Mouse (Mus musculus): ENCODE data around the gene Aprt. TPM values are rescaled to one million over a fixed set of nuclear protein-coding genes. Genes with fewer than 3 reads are reported as not detected.

Aprt gene
- 31.6 TPM for polyA plus RNA-seq (2014; fragmentation: Illumina TruSeq; extraction: RNeasy Lipid Tissue Mini Kit (QIAGEN cat#74804); ENCODE audit: low read depth, low replicate concordance)

GRCm38 (mm10) chr8:122576648-122577022 lies at the start of gene Aprt:
TSS of gene Aprt (minus strand) at chr8:122576909.

GRCm38 (mm10) chr8:122622727-122623126 lies 46.0 kb upstream of the Aprt start, which contains the start of gene Pabpn1l:
TSS of gene Pabpn1l (minus strand) at chr8:122622739.

GRCm38 (mm10) chr8:122611295-122612133 lies 34.8 kb upstream of the Aprt start, which contains the start of the genes Galns and Trappc2l:
TSS of gene Galns (minus strand) at chr8:122611463.
TSS of gene Trappc2l (plus strand) at chr8:122611640.

GRCm38 (mm10) chr8:122567361-122568108 lies 9.2 kb downstream of the Aprt start, which contains the start of gene Cdt1:
TSS of gene Cdt1 (plus strand) at chr8:122568015.

GRCm38 (mm10) chr8:122551265-122552051 lies 25.3 kb downstream of the Aprt start, which contains the start of gene Piezo1:
TSS of gene Piezo1 (minus strand) at chr8:122551329.

Other genes starting within 250 kb of the Aprt start
- gene Trhr2, start 216.2 kb downstream of the Aprt start, polyA plus RNA-seq (2014; fragmentation: Illumina TruSeq; extraction: RNeasy Lipid Tissue Mini Kit (QIAGEN cat#74804); ENCODE audit: low read depth, low replicate concordance) = not detected
- 28.3 TPM for gene Zc3h18, start 200.3 kb downstream of the Aprt start, polyA plus RNA-seq (2014; fragmentation: Illumina TruSeq; extraction: RNeasy Lipid Tissue Mini Kit (QIAGEN cat#74804); ENCODE audit: low read depth, low replicate concordance)
- not detected for gene Il17c, start 154.9 kb downstream of the Aprt start, polyA plus RNA-seq (2014; fragmentation: Illumina TruSeq; extraction: RNeasy Lipid Tissue Mini Kit (QIAGEN cat#74804); ENCODE audit: low read depth, low replicate concordance)
- gene Cyba, start 144.0 kb downstream of the Aprt start, polyA plus RNA-seq (2014; fragmentation: Illumina TruSeq; extraction: RNeasy Lipid Tissue Mini Kit (QIAGEN cat#74804); ENCODE audit: low read depth, low replicate concordance) = 74.7 TPM
- 18.9 TPM for gene Mvd, start 133.5 kb downstream of the Aprt start, polyA plus RNA-seq (2014; fragmentation: Illumina TruSeq; extraction: RNeasy Lipid Tissue Mini Kit (QIAGEN cat#74804); ENCODE audit: low read depth, low replicate concordance)
- 0.99 TPM for gene Snai3, start 116.2 kb downstream of the Aprt start, polyA plus RNA-seq (2014; fragmentation: Illumina TruSeq; extraction: RNeasy Lipid Tissue Mini Kit (QIAGEN cat#74804); ENCODE audit: low read depth, low replicate concordance)
- gene Rnf166, start 100.8 kb downstream of the Aprt start, polyA plus RNA-seq (2014; fragmentation: Illumina TruSeq; extraction: RNeasy Lipid Tissue Mini Kit (QIAGEN cat#74804); ENCODE audit: low read depth, low replicate concordance) = 31.9 TPM
- 14.8 TPM for gene Ctu2, start 100.8 kb downstream of the Aprt start, polyA plus RNA-seq (2014; fragmentation: Illumina TruSeq; extraction: RNeasy Lipid Tissue Mini Kit (QIAGEN cat#74804); ENCODE audit: low read depth, low replicate concordance)
- 60.3 TPM for gene Piezo1, start 25.6 kb downstream of the Aprt start, polyA plus RNA-seq (2014; fragmentation: Illumina TruSeq; extraction: RNeasy Lipid Tissue Mini Kit (QIAGEN cat#74804); ENCODE audit: low read depth, low replicate concordance)
- gene Cdt1, start 8.9 kb downstream of the Aprt start, polyA plus RNA-seq (2014; fragmentation: Illumina TruSeq; extraction: RNeasy Lipid Tissue Mini Kit (QIAGEN cat#74804); ENCODE audit: low read depth, low replicate concordance) = 2.5 TPM
- 16.0 TPM for gene Galns, start 34.6 kb upstream of the Aprt start, polyA plus RNA-seq (2014; fragmentation: Illumina TruSeq; extraction: RNeasy Lipid Tissue Mini Kit (QIAGEN cat#74804); ENCODE audit: low read depth, low replicate concordance)
- 46.1 TPM for gene Trappc2l, start 34.7 kb upstream of the Aprt start, polyA plus RNA-seq (2014; fragmentation: Illumina TruSeq; extraction: RNeasy Lipid Tissue Mini Kit (QIAGEN cat#74804); ENCODE audit: low read depth, low replicate concordance)
- gene Pabpn1l, start 45.8 kb upstream of the Aprt start, polyA plus RNA-seq (2014; fragmentation: Illumina TruSeq; extraction: RNeasy Lipid Tissue Mini Kit (QIAGEN cat#74804); ENCODE audit: low read depth, low replicate concordance) = not detected
- 5.3 TPM for gene Cbfa2t3, start 122.2 kb upstream of the Aprt start, polyA plus RNA-seq (2014; fragmentation: Illumina TruSeq; extraction: RNeasy Lipid Tissue Mini Kit (QIAGEN cat#74804); ENCODE audit: low read depth, low replicate concordance)
- 18.7 TPM for gene Acsf3, start 198.6 kb upstream of the Aprt start, polyA plus RNA-seq (2014; fragmentation: Illumina TruSeq; extraction: RNeasy Lipid Tissue Mini Kit (QIAGEN cat#74804); ENCODE audit: low read depth, low replicate concordance)

Measured in adipose tissue, adult 10 weeks (tissue).